Mouse (Mus musculus) limb, embryonic 15.5 days (tissue): ENCODE data around the gene Fbxo7. TPM values are rescaled to one million over a fixed set of nuclear protein-coding genes. Genes with fewer than 3 reads are reported as not detected.

Experiments
- ATAC-seq: fragments of 200-750 bp; cut with Nextera tagmentation; 2 replicates; pipeline ENCODE4 v1.8.0; 2017; ENCODE audit warnings: low read depth, moderate TSS enrichment; ENCODE audit not compliant: insufficient number of reproducible peaks, low FRiP score, low TSS enrichment
- H3K27ac ChIP-seq: fragments of 300-500 bp; sonication (generic); 2 replicates; pipeline ENCODE4 v1.5.1; 2015; ENCODE audit warnings: moderate library complexity, mild to moderate bottlenecking, inconsistent platforms
- H3K27me3 ChIP-seq: fragments of 300-500 bp; sonication (generic); 2 replicates; pipeline ENCODE4 v1.6.1; 2015; ENCODE audit warnings: inconsistent platforms
- H3K36me3 ChIP-seq: fragments of 300-500 bp; sonication (generic); 2 replicates; pipeline ENCODE4 v1.6.1; 2015; ENCODE audit warnings: inconsistent platforms
- H3K4me1 ChIP-seq: fragments of 300-500 bp; sonication (generic); 2 replicates; pipeline ENCODE4 v1.6.1; 2015; ENCODE audit warnings: inconsistent platforms
- H3K4me2 ChIP-seq: fragments of 300-500 bp; sonication (generic); 2 replicates; pipeline ENCODE4 v1.6.1; 2015; ENCODE audit warnings: mild to moderate bottlenecking, inconsistent platforms
- H3K4me3 ChIP-seq: fragments of 300-500 bp; sonication (generic); 2 replicates; pipeline ENCODE4 v1.5.1; 2015; ENCODE audit warnings: mild to moderate bottlenecking, inconsistent platforms
- H3K9ac ChIP-seq: fragments of 300-500 bp; sonication (generic); 2 replicates; pipeline ENCODE4 v1.6.1; 2015; ENCODE audit warnings: inconsistent platforms
- H3K9me3 ChIP-seq: fragments of 300-500 bp; sonication (generic); 2 replicates; pipeline ENCODE4 v1.6.1; 2016; ENCODE audit warnings: inconsistent platforms
- WGBS: fragments of 180-500 bp; shearing (Covaris S2); methylation state at CpG from one replicate; pipeline ENCODE4 v1.1.7; 2015; 5-methylcytosine and 5-hydroxymethylcytosine counted together
- polyA plus RNA-seq: library from polyadenylated mRNA; unstranded; fragments of >200 nt; fragmentation: Nextera tagmentation; extraction: Ambion mirVana; gene quantifications from 2 replicates; pipeline ENCODE4 v1.2.1, GENCODE M21; 2015

Gene Fbxo7
- polyA plus RNA-seq, 1 experiment from 2014 or later, result 30.3 TPM

DNA sequence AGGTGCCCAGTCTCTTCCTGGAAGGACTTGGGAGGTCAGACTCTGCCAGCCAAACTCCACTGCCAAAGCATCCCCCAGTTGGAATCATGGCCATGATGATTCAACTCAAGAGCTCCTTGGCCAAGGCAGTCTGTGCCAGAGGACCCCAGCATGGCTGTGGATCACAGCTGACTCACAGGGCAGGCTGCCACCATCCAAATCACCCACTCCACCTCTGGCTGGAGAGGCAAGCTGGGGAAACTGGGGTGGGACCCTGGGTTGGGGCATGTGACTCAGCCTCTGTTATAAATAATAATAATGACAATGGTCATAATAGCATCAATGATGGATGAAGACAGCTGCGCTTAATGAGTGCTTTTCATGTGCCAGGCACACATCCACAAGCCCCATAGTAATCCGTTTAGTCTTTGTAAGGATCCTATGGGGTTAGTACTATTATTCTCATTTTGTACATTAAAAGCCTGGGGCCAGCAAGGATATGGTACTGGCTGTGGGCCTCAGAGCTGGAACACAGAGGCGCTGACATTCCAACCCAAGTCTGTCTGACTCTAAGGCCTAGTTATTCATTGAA is 78.6 kb downstream of the Fbxo7 start:
- no peak overlapping the region for H3K27ac ChIP-seq
- 77% methylated on average over 3 of the region's 3 CpGs for WGBS

More for the DNA sequence above, 78.6 kb downstream of the Fbxo7 start:
- H3K36me3 ChIP-seq, result no peaks in the 10 kb centered on the region
- H3K4me2 ChIP-seq, result no peak overlapping the region
- H3K9ac ChIP-seq, result no peak overlapping the region
- no peak for ATAC-seq
- no peak overlapping the region for H3K4me3 ChIP-seq
- H3K4me1 ChIP-seq, result no peaks in the 10 kb centered on the region
- H3K9me3 ChIP-seq, result no peaks in the 10 kb centered on the region
- no peaks in the 10 kb centered on the region for H3K27me3 ChIP-seq

Other genes with a start within 250 kb of the Fbxo7 start
- 65.5 and 68.7 TPM in 2 replicates for gene Pwp1, start 192.5 kb upstream of the Fbxo7 start, polyA plus RNA-seq
- gene Prdm4, start 104.8 kb upstream of the Fbxo7 start, polyA plus RNA-seq, result 11.8 and 15.3 TPM in 2 replicates
- 1.4 and 1.6 TPM in 2 replicates for gene Ascl4, start 94.3 kb upstream of the Fbxo7 start, polyA plus RNA-seq
- 183 and 187 TPM in 2 replicates for gene Rtcb, start 64.1 kb upstream of the Fbxo7 start, polyA plus RNA-seq
- 21.3 and 22.3 TPM in 2 replicates for gene Bpifc, start 10.1 kb upstream of the Fbxo7 start, polyA plus RNA-seq